Mouse (Mus musculus) E14TG2a.4 (cell line): ENCODE measurements around the gene Adam21.

Experiments
- CTCF ChIP-seq: conservative IDR thresholded peaks from 2 replicates; pipeline ENCODE4 v1.5.1; 2014; ENCODE audit warnings: low read length
- POU5F1 ChIP-seq: IDR thresholded peaks from 2 replicates; pipeline ENCODE4 v1.6.1; 2014; ENCODE audit warnings: low read length, borderline replicate concordance

DNA sequence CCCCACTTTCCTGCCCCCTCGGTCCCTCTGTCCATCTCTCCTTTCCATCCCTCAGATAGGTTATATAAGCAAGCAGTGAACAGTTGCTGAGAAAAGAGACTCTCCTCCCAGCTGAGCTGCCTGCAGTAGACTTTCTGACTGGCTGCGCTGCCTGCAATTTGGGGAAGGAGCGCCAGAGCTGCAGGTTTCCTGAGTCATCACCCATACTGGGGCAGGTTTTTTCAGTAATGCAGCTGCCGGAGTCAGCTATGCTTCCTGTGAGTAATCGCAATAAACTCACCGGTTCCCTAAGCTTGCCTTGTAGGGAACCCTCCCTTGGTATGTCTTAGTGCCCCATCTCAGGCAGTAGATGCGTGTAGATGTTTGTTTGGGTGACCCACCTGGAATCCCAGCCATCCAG lies 48.7 kb upstream of the Adam21 start:
- TF ChIP-seq CTCF: no peak
- no peak for TF ChIP-seq POU5F1
